Mouse (Mus musculus) cerebellum, adult 2 months (tissue): ENCODE results near the gene Gnptg.

Source experiments
- CTCF ChIP-seq: fragments of 200-500 bp; IDR thresholded peaks from 2 replicates; pipeline ENCODE4 v1.5.1; 2011; ENCODE audit warnings: low read depth, mild to moderate bottlenecking, control low read depth, low read length, moderate library complexity, borderline replicate concordance; ENCODE audit not compliant: insufficient read depth
- POLR2A ChIP-seq: fragments of 200-500 bp; IDR thresholded peaks from 2 replicates; pipeline ENCODE4 v1.6.1; 2011; ENCODE audit warnings: low read length, control low read depth, borderline replicate concordance; ENCODE audit not compliant: insufficient read depth

- TF ChIP-seq CTCF (no peak), POLR2A (no peak)
Measured at GRCm38 (mm10) chr17:25257804-25258261, 17.9 kb upstream of the Gnptg start.
